Mouse (Mus musculus) bone marrow, adult 2 months (tissue): ENCODE data around the gene Tapbp.

ENCODE experiments used
- CTCF ChIP-seq: fragments of 200-500 bp; IDR thresholded peaks from 2 replicates; pipeline ENCODE4 v1.5.1; 2011; ENCODE audit warnings: low read length, control low read depth; ENCODE audit not compliant: control insufficient read depth, insufficient read depth
- POLR2A ChIP-seq: fragments of 200-500 bp; IDR thresholded peaks from 2 replicates; pipeline ENCODE4 v1.6.1; 2011; ENCODE audit warnings: low read depth, mild to moderate bottlenecking, control low read depth, low read length, borderline replicate concordance; ENCODE audit not compliant: control insufficient read depth

DNA sequence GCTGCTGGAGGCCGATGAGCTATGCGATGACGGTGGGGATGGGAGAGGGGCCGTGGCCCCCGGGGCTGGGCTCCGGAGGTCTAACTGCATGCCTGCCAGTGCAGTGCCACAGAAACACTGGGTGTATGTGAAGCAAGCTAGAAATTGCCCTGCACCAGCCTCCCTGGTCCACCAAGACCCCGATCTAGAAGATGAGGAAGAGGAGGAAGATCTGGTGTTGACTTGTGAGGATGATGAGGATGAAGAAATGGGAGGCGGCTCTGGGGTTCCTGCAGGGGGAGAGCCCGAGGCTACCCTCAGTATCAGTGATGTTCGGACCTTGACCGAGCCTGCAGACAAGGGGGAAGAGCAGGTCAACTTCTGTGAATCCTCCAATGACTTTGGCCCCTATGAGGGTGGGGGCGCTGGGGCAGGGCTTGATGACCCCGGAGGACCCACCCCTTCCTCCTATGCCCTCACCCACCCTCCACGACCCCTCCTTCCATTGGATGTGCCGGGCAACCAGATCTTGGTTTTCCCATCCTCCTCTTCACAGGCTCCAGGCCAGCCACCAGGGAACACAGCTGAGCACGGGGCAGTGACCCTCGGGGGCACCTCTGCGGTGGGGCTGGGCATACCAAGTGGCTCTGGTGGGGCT, 2.1 kb downstream of the Tapbp start:
- TF ChIP-seq CTCF (no peak), POLR2A (no peak)
